Mouse (Mus musculus) heart, adult 2 months (tissue): ENCODE measurements at regions not wholly inside any gene's neighbourhood (a gene's known extent, or its start where the extent isn't known, plus 50 kb on each side); places are given as distances from the start of the nearest gene placed in this dataset.

Experiments
- CTCF ChIP-seq: fragments of 200-600 bp; IDR thresholded peaks from 2 replicates; pipeline ENCODE4 v1.8.1; 2022; ENCODE audit warnings: antibody characterized with exemption, mild to moderate bottlenecking, moderate library complexity
- POLR2A ChIP-seq: fragments of 200-500 bp; IDR thresholded peaks from 2 replicates; pipeline ENCODE4 v1.6.1; 2011; ENCODE audit warnings: mild to moderate bottlenecking, low read depth, low read length, control low read depth; ENCODE audit not compliant: insufficient read depth

GRCm38 (mm10) chr10:44826271-44826670 is 240.7 kb upstream of the Prep start:
- no peak for TF ChIP-seq POLR2A
- no peak for TF ChIP-seq CTCF
